Comparison of ENCODE assay signal across 1 mouse cellular context in the genomic region with DNA sequence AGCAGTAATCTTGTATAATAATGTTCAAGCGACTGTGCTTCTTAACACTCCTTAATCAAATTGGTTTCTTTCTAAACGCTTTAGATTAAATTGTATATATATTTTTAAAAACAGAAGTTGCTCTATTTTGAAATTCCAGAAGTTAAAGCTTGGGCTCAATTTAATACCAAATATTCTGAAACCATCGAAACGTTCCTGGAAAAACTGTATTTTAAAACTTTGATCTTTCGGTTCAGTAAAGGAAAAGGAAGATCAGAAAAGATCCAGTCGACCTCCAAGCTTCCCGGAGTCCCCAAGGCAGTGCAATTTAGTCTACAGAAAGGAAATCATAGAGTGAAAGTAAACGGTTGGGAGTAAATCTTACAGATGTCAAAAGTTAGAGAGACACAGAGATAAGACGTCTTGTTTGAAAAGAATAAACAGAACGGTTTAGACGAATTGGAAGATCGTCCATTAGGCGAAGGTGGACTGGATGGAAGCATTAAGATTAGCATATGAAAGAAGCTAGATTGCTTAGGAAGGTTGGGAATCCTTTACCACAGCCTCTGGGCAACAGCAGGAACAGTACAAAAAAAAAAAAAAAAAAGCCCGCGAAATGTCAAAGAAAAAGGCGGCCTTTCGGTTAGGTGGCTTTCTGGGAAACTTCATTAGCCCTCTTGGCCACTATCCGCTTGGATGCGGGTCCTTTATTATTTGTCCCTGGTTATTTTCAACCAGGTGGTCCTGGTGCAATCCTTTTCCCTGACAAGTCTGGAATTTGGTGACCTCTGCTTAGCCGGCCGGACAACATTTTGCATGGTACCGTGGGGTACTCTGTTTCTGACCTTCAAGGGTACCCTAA.
A peak's percentile ranks its signal among the peaks of the same experiment; 100 is the strongest.
TF ChIP-seq lines count a peak whose summit lies in the region.

No protein-coding gene starts in this region.

TF ChIP-seq in CH12.LX, 34 proteins besides CTCF, POLR2A, EP300 and RAD21:
- TF ChIP-seq MAZ (IDR thresholded peaks at IDR 0.05; ENCODE audit: low read depth, low read length) = no peak
- TF ChIP-seq ZNF384 (IDR thresholded peaks at IDR 0.05; ENCODE audit: low read depth, low read length) = peak; percentile 92
- no peak for TF ChIP-seq CHD2 (IDR thresholded peaks at IDR 0.05; ENCODE audit: low read length)
- no peak for TF ChIP-seq POLR2AphosphoS2 (IDR thresholded peaks at IDR 0.05; ENCODE audit: low read depth, low read length)
- 0 out of 2 replicates have a peak, but pooled peaks have one; percentile 16 for TF ChIP-seq TBP (conservative IDR thresholded peaks at IDR 0.05; ENCODE audit: low read depth, low read length)
- TF ChIP-seq JUN (IDR thresholded peaks at IDR 0.05; ENCODE audit: insufficient read depth, low read depth, low read length) = no peak
- TF ChIP-seq ZMIZ1 (IDR thresholded peaks at IDR 0.05; ENCODE audit: low read depth, low read length) = no peak
- TF ChIP-seq E2F4 (IDR thresholded peaks at IDR 0.05; ENCODE audit: insufficient replicate concordance, low read depth, low read length) = peak; percentile 93; the same call in 1 of the 2 replicates
